Mouse (Mus musculus) liver (tissue): ENCODE results near the gene Xylt1.

Experiments
- DNase-seq: peaks from one replicate; pipeline ENCODE4 v3.0.0-alpha.2; 2020; ENCODE audit warnings: mixed read lengths

The Xylt1 gene

DNA sequence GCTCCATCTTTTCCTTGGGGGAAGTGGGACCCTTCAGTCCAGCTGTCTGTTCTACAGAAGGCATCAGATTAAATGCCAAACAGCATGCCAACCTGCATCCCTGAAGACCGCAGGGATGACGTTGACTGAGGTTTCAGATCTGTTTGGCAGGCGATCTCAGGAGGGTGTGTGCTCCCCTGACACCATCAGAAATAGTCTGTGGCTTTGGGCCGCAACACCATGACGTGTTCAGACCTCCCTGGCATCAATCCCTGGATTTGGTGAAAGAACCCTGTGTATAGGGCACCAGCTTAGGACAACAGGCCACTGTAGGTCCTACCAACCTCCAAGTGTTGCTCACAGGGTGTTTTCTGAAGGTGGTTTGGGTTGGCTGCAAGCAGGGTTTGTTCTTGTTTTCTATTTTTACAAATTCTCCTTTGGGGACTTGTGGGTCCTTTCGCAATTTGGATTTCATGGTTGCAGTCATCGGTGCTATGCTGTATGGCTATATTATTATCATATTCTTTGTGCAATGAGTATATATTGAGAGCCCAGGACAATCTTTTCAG is 104.3 kb downstream of the Xylt1 start:
- no peak for DNase-seq

DNA sequence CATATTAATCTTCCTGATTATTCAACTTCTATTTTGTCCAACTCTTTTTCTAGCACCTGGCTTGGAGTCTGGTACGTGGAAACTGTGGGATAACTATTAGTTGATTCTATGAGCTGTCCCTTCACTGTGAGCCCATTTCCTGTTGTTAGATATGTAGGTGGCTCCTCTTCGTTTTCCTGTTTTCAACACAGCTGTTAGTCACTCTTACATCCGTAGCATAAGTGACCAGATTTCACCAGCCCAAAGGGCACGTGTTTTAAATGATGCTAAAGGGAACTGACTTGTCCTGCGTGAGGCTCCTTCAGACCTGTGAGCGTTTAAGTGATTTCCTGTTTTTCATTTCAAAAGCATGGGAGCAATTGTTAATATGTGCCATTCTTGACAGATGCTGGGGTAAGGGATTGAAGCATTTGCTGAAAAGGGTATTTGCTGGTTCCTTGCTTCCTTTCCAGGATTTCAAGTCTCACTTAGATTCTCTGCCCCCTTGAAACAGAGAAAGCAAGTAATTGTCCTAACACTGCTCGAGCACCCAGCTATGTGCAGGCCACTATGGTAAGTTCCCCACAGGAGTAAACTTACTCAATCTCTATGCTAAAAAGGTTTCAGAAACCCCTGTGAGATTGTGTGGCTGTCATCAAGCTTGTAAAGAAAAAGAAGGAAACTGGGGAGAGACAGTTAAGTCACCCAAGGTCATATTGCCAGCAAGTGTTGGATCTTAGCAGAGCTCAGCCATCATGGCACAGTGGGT is 105.8 kb downstream of the Xylt1 start:
- no peak for DNase-seq

DNA sequence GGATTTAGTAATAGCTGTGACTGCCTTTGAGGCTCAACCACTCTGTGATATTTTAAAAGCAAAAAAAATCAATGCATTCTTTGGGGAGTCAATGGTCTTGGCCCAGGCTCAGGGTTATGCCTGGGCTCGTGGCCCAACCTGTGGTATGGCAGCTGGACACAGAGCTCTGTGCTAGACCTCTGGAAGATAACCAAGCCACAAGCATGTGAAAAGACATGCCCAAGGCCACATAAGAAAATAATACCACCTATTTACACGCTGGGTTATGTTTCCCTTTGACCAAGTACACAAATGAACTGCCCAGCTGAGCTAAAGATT is 106.4 kb downstream of the Xylt1 start:
- no peak for DNase-seq

DNA sequence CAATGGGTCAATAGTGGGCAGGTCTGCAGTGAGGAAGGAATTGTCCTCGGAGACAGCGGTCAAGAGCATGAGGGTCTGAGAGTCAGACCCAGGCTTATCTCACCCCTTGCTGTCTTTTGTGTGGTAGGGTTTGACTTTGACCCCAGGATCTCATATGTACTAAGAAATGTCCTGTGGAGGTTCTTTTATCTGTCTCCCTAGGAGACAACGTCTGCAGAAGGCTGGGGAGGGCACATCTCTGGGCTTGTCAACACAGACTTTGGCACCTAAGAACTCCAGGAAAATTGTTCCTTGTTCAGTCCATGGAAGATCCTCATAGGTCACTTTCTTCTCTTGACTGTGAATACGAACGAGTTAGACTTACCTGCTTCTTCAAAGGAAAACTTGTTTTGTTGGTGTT is 109.2 kb downstream of the Xylt1 start:
- no peak for DNase-seq

DNA sequence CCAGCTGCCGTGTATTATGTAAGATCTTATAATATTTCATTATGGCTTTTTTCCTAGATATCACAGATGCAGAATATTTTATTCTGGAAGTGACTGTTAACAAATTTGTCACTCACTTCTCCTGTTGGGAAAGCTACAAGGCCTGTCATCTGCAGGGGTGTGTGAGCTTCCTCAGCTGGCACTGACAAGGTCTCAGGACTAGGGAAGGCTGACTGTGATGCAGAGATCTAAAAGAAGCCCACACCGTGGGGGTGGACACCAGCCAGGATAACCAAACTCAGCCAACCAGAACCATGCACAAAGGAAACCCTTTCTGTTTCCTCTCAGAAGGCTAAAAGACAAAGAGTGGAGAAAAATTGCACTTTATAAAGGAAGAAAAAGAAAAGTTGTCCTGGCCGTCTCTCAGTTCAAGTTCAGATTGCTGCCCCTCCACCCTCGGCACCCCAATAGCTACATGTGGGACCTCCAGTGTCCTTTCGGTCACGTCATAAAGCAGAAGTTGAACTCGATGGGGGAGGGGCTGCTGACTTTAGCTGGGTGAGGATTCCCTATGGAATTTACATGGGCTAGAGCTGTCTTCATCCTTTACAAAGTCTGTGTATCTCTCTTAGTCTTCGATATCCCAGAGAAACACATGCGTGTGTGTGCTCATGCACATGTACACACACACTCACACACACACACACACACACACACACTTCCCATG is 109.9 kb downstream of the Xylt1 start:
- DNase-seq: no peak

DNA sequence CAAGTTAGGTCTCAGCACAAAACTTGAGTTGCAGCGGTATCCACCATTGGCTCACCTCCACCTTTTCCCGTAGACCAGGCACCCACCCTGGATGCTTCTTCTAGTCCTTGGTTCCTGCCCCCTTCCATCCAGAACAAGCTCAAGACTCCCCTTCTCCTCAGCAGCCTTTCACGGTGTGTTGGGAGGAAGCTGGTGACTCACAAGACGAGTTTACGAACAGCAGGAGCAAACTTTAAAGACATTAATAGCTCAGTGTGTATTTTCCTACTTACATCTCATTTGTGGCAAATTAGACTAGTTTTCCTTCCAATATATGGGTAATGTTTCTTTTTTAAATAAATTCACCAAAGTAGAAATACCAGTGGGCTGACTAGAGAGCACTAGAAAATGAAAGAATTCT is 110.7 kb downstream of the Xylt1 start:
- DNase-seq: no peak

DNA sequence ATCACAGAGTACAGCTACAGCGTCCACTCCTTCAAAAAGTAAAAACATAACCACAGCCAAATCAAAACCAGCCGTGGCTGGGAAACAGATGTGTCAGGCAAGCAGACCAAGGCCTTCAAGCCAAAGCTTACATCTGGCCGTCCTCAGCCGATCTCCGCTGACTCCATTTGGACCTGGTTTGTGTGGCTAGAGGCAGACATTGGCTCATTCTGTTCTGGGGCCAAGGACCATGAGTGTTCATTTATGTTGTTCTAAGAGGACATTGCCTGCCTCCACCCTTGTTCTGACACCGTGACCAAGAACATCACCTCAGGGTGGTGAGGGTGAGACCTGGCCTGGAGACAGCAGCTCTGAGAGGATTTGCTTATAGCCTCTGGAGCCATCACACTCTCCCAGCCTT is 113.4 kb downstream of the Xylt1 start:
- no peak for DNase-seq

DNA sequence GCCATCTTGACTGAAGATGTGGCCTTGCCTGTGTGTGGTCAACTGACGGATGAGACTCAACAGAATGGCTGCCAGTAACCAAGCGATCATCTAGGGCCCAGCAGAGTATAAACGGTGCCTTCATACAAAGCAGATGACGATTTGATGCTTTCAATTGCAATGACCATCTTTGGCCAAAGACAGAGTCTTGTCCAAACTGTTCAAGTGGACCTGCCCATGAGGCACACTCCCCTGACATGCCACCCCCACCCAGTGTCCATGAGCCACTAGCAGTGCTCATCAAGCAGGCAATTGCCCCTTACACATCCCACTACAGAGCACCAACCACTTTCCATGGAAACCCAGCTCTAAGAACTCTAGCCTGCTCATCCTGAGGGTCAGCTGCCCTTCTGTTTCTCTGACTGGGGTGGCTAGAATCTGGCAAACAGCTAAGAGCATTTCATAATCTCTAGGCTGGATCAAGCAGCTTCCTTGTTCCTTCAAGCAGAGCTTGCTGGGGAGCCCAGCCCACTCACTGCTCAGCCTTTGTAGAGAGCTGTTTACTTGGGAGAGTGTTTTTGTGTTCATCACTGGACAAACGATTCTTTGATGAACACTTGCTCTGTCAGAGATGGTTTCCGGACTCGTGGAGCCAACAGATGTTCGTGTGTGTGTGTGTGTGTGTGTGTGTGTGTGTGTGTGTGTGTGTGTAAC is 114.0 kb downstream of the Xylt1 start:
- DNase-seq: no peak

DNA sequence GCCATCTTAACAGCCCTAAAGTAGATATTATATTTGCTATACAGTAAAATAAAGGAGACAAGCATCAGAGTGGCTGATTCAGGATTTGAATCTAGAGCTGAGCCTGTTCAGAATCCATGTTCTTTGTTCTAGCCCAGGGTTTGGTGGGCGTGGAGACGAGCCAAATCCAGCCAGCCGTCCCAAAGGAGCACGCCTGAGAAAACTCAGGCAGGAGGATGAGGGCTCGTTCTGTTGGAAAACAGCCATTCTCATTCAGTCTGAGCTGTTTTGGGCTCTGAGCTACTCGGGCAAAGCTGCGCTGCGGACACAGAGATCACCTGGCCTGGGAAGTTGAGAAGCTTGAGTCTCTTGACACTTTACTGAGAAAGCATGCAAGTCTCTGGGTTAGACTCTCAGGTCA is 115.0 kb downstream of the Xylt1 start:
- DNase-seq: no peak

DNA sequence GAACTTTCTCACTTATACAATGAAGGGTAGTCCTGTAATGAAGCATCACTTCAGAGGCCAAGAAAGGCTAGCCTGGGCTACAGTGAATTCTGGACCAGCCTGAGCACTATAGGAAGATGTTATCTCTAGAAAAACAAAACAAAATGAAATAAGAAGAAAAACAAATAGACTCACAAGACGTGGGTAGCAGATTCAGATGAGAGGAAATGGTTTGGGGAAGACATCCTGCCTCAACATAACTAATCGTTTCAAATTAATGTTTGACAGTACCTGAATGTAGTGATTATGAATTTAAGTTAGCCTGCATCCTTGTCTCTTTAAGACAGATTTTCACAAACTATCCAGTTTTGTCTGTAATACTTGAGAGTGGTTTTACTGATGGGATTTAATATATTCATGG is 117.4 kb downstream of the Xylt1 start:
- DNase-seq: no peak

DNA sequence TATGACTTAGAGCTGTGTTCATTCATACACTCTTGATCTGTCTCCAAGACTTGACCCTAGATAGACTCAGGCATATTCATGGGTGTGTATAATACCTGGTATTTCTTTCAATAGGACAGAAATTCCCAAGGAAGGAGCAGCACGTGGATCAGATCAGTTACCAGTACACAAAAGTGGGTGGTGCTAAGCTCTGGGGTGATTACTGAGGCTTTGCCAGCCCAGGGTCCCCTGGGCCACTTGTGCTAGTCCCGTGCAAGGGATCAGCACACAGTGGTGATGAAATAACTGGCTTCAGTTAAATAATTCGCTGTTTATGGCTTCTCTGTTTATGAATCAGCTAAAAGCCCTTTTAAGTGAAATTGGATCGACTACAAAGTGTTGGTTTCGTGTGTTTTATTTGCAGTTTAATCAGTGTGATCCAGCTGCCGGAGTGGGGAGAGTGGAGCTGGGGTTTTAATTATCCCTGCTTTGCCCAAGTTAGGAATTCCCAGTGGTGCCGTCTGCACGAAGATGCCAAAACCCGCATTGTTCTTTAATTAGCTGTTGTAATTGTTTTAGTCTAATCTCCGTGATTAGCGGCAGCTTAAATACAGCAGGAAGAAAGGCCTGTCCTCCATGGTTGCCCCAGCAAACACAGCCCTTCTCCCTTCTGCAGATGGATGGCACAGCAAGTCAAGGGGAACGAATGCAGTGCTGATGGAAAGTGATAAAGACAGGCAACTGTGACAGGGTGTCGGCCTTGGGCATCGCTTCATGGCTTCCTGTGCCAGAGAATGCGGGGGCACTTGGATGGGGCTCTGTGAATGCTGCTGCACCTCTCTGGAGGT is 120.8 kb downstream of the Xylt1 start:
- DNase-seq: no peak

DNA sequence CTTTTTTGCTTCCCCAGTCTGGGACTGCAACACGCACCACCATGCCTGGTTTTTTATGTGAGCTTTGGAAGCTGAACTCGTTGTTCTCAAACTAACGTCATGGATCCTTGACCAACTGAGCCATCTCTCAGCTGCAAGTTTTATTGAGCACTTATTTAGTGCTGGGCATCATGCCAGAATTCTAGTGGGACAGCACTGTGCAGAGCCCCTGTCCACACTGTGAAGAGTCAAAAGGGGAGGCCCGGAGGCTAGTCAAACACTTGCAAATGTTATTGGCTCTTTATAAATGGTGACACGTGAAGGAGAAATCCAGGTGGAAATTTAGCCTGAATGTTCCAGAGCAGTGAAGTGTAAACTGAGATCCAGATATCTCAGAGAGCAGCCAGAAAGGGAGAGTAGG is 121.6 kb downstream of the Xylt1 start:
- DNase-seq: no peak

DNA sequence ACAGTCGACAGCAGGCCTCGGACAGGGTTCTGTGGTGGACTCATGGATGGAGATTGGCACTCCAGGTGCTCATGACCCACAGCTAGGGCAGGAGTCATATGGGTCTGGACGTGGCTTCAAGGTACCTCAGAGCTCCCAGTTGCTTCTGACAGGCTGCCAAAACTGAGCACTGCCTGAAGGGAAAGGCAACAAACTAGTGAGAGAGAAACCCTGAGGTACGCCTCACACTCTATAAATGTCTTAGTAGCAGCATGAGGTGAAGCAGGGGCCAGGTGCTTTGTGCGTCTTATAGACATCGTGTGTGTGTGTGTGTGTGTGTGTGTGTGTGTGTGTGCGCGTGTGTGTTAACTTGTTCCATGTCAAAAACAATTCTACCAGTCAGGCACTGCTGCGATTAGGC is 122.9 kb downstream of the Xylt1 start:
- no peak for DNase-seq

DNA sequence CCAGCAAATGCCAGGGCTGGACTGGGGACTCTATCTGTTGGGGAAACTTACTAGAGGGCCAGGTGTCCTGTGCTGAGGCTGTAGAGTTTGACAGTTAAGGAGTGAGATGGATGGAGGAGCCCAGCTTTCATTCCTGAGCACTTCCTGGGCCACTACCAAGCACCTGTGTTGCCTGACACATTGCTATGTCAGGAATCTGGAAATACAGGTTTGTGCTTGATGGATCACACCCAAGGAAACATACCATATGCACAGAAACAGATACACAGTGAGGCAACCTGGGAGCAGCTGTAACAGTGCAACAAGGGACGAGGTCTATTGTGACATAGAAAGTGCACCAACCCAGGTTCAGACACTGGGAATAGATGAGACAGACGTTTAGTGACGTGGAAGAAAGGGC is 125.0 kb downstream of the Xylt1 start:
- DNase-seq: no peak

DNA sequence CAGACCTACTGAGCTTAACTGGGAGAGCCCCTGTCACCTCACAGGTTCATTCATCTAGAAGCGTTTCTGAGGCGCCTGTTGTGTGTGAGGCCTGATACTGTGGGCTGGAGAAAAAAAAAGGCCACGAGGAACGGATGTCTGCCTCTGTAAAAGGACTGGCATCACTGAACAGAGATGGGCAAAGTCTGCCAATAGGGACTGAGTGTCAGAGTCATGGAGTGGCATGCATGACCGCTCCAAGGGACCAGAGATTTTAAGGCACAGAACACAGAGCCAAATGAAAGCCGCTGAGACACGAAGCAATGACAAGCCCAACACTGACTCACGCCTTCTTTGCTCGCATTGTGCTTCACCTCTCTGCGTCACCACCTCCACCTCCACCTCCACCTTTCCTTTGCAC is 126.6 kb downstream of the Xylt1 start:
- DNase-seq: no peak

DNA sequence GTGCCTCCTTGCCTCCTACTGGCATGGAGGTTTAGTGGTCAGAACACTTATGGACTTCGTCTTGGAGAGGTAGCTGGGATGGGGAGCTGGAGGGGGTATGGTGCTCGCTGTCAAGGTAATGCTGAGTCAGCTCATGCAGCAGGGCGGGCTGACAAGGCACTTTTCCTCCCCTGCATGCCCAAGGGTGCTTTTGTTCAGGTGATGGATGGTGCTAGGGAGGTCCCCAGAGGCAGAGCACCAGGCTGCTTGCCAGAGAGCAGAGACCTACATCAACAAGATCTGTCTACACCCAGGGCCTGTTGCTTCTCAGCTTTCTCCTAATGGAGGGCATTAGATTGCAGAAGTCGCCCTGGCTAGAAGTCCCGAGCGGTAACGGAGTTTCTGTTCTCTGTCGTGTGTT is 127.3 kb downstream of the Xylt1 start:
- DNase-seq: no peak

DNA sequence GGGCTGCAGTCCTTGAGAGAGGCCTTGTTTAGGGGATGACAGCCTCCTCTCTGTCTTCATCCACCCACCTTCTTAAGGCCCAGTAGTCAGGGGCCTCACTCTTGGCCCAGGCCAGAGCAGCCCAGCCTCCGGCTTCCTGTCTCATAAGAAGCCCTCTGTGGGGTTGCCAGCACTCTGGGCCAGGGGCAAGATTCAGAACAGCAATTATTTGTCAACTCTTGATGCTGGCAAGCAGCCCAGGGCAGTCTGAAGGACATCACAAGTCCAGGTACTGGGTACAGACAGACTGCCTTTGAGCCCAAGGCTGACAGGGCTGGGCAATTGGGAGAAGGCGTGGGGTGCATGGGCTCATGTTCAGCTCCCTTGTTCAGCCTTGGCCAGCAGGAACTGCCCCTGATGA is 129.3 kb downstream of the Xylt1 start:
- no peak for DNase-seq

DNA sequence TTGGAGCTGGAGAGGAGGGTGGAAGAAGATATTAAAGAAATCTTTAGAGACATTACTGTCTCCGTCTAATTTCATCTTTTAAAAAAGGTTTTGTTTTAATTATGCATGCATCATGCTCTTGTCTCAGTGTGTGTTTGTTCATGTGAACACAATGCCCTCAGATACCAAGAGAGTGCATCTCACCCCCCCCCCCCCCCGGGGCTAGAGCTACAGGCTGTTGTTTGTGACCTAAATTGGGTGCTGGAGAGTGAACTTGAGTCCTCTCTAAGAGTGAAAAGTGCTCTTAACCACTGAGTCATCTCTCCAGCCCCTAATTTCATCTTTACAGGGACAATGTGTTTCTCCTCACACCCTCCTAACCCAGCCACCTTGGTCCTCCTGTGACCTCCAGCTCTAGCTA is 131.5 kb downstream of the Xylt1 start:
- no peak for DNase-seq

DNA sequence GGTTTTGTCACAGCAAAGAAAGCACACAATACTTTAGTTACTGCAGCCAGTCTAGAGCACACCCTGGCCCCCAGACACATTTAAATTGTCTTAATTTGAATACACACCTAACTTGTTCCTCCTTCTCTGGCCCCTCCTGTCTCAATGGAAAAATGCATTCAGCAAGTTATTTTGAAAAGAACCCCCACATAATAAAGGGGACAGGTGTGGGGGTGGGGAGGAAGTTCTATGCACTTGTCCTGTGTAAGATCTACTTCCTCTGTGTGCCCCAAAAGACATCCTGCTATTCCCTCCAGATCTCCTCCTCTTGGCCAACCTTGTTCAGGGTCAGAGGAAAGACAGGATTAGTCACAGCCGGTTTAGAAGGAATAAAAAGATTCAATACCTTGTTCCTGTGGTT is 135.0 kb downstream of the Xylt1 start:
- no peak for DNase-seq

DNA sequence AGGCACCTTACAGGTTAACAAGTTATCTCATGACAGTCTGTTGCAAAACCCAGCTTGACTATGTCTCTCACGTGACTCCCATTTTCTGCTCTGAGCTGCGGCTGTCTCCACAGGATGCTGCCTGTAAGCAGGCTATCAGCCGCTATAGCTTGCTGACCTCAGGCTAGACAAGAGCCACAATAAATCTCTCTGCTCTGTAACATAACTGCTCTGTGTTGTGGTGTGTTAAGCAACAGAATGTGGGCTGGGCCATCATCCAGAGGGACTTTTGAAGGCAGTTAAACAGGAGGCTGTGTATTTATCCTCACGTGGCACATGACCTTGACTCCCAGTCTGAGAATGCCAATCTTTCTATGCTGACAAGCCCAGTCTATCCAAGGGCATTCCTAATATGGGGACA is 136.1 kb downstream of the Xylt1 start:
- no peak for DNase-seq

DNA sequence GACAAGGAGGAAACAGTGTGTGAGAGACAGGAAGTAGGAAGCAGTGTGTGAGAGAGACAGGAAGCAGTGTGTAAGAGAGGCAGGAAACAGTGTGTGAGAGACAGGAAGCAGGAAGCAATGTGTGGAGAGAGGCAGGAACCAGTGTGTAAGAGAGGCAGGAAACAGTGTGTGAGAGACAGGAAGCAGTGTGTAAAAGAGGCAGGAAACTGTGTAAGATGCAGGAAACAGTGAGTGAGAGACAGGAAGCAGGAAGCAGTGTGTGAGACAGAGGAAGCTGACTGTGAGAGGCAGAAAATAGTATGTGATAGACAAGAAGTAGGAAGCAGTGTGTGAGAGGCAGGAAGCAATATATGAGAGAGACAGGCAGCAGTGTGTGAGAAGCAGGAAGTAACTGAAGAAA is 140.6 kb downstream of the Xylt1 start:
- no peak for DNase-seq

DNA sequence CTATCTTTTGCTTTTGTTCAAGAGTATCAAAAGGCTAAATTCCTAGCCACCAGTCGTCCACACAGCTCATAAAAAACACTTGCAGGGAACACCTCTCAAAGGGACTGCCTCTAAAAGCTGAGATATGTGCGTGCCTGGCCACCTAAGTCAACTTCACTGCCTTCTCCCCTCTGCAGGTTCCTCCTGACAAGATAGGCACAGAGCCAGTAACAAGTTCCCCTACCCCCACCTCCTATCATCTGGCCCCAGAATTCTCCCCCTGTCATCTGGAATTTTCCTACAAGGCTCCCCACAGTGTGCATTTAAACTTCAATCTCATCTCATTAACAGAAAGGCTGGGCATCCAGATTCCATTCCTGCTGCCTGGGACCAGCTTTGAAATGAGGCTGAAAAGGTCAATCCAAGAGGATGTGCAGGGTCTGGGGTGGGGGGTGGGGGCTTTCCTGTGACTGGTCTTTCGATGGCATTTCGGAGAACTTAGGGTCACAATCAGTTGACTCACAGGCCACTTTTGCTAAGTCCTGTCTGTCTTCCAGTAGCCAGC is 141.4 kb downstream of the Xylt1 start:
- no peak for DNase-seq
